Mouse (Mus musculus): ENCODE data around the gene Tmprss11d. TPM values are rescaled to one million over a fixed set of nuclear protein-coding genes. Genes with fewer than 3 reads are reported as not detected.
A peak's percentile ranks its signal among the peaks of the same experiment; 100 is the strongest.
"Not testable (repeated sequence)": the region's sequence is repeated elsewhere in the genome, so short reads cannot be mapped to it uniquely, and the experiment has no call there.

The Tmprss11d gene
- total and polyA plus RNA-seq, 3 experiments: not detected

DNA sequence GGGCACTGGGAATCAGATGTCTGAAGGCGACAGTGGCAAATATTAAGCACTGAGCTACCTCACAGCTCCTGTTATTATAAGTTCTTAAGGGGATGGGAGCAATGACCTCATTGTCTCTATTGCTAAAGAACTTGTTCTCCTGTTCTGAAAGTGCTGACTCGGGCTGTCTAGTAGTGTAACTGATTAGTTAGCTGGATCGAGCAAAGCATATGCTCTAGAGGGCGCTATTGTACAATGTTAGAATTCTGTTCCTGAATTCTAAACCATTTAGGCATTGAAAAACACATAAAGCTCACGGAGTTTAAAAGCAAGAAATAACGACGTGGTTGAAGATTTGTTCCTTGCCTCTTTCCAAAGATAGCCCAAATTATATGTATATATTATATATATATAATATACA is 20.3 kb downstream of the Tmprss11d start:
- TF ChIP-seq CTCF (conservative IDR thresholded peaks at IDR 0.05 in 1 of 2, IDR thresholded peaks at IDR 0.05 in 1 of 2; ENCODE audit: low read depth in 2 of 2, low read length in 2 of 2) (peak; percentile 61 to 89), RAD21 (IDR thresholded peaks at IDR 0.05; ENCODE audit: low read depth, low read length) (peak; percentile 89), SMC3 (IDR thresholded peaks at IDR 0.05; ENCODE audit: low read depth, low read length) (peak; percentile 58), MAFK (IDR thresholded peaks at IDR 0.05; ENCODE audit: insufficient replicate concordance, low read length) (peak; percentile 93), RCOR1 (conservative IDR thresholded peaks at IDR 0.05; ENCODE audit: low read depth, low read length) (no peak)
- Histone ChIP-seq H3K79me2 (replicated peaks; ENCODE audit: control insufficient read depth, extremely low read depth, insufficient read depth, poor library complexity, severe bottlenecking) (no peaks in the 10 kb centered on the region), H3K27ac (ENCODE audit: insufficient read depth, low read depth) (no peak overlapping the region), H3K36me3 (replicated peaks in 1 of 2; ENCODE audit: control insufficient read depth in 1 of 2, insufficient read depth in 1 of 2, low read length in 1 of 2) (no peaks in the 10 kb centered on the region), H3K4me3 (replicated peaks in 1 of 3; ENCODE audit: low read depth in 2 of 3, low read length in 2 of 3, poor library complexity in 1 of 3) (no peak overlapping the region), H3K9me3 (replicated peaks; ENCODE audit: low read length) (no peaks in the 10 kb centered on the region), H3K27me3 (replicated peaks) (no peaks in the 10 kb centered on the region), H3K4me2 (ENCODE audit: insufficient read depth, low read depth, poor library complexity, severe bottlenecking) (no peak overlapping the region), H3K9ac (ENCODE audit: insufficient read depth, low read depth) (no peak overlapping the region), H3K4me1 (ENCODE audit: control insufficient read depth in 1 of 2, insufficient read depth in 2 of 2) (no peaks in the 10 kb centered on the region)
- dilution Hi-C loops (cut with MboI; ENCODE audit: extremely low pct_ligation_motif_present, extremely low pct_unique_long_range_greater_than_20kb, low sequenced_read_pairs) (no loop called here), in situ Hi-C loops (cut with MboI; ENCODE audit: low pct_ligation_motif_present, low pct_unique_long_range_greater_than_20kb, low sequenced_read_pairs) (no loop called here)
- peak; percentile 75 for DNase-seq (ENCODE audit: extremely low read depth)

DNA sequence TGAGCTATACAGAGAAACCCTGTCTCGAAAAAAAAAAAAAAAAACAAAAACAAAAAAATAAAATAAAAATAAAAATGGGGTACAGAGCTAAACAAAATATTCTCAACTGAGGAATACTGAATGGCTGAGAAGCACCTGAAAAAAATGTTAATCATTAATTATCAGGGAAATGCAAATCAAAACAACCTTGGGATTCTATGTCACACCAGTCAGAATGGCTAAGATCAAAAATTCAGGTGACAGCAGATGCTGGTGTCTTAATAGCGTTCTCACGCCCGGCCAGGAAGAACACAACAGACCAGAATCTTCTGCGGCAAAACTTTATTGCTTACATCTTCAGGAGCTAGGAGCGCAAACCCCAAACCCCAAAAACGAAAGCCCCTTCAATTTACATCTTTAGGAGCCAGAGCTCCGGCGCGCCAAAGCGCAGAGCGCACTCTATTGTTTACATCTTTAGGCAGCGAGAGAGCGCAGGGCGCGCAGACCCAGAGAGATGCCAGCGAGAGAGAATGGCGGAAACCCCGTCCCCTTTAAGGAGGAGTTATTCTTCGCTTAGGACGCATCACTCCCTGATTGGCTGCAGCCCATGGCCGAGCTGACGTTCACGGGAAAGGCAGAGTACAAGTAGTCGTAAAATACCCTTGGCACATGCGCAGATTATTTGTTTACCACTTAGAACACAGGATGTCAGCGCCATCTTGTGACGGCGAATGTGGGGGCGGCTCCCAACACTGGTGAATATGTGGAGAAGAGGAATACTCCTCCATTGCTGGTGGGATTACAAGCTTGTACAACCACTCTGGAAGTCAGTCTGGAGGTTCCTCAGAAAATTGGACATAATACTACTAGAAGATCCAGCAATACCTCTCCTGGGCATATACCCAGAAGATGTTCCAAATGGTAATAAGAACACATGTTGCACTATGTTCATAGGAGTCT is 54.9 kb downstream of the Tmprss11d start:
- DNase-seq (ENCODE audit: extremely low read depth); H3K9ac ChIP-seq (ENCODE audit: insufficient read depth, low read depth); H3K4me1 ChIP-seq (ENCODE audit: control insufficient read depth in 1 of 2, insufficient read depth in 2 of 2); H3K4me2 ChIP-seq (ENCODE audit: insufficient read depth, low read depth, poor library complexity, severe bottlenecking); H3K36me3 ChIP-seq (replicated peaks in 1 of 2; ENCODE audit: control insufficient read depth in 1 of 2, insufficient read depth in 1 of 2, low read length in 1 of 2); H3K4me3 ChIP-seq (replicated peaks in 1 of 3; ENCODE audit: low read depth in 2 of 3, low read length in 2 of 3, poor library complexity in 1 of 3); H3K27ac ChIP-seq (ENCODE audit: insufficient read depth, low read depth); H3K9me3 ChIP-seq (replicated peaks; ENCODE audit: low read length); H3K27me3 ChIP-seq (replicated peaks); dilution Hi-C loops (cut with MboI; ENCODE audit: extremely low pct_ligation_motif_present, extremely low pct_unique_long_range_greater_than_20kb, low sequenced_read_pairs); H3K79me2 ChIP-seq (replicated peaks; ENCODE audit: control insufficient read depth, extremely low read depth, insufficient read depth, poor library complexity, severe bottlenecking); in situ Hi-C loops (cut with MboI; ENCODE audit: low pct_ligation_motif_present, low pct_unique_long_range_greater_than_20kb, low sequenced_read_pairs): not testable (repeated sequence)

DNA sequence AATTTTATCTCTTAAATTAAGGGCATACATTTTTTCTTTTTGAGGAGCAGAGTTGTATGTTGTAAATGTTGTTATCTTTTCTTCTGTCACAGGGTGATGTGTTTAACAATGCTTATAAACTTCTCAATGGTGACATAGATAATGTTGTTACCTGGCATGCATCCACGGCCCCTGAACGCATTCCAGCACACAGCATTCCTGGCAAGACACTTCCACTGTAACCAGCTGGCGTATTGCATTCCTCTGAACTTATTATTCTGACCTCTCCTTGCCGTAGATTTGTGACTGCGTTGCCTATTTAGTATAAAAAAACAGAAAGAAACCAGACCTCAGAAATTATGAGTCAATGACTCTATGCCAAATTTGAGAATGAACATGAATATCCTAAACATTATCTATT is 67.1 kb downstream of the Tmprss11d start:
- no peaks in the 10 kb centered on the region for H3K36me3 ChIP-seq (replicated peaks in 1 of 2; ENCODE audit: control insufficient read depth in 1 of 2, insufficient read depth in 1 of 2, low read length in 1 of 2)
- no peaks in the 10 kb centered on the region for H3K79me2 ChIP-seq (replicated peaks; ENCODE audit: control insufficient read depth, extremely low read depth, insufficient read depth, poor library complexity, severe bottlenecking)
- no peaks in the 10 kb centered on the region for H3K9me3 ChIP-seq (replicated peaks; ENCODE audit: low read length)
- dilution Hi-C loops (cut with MboI; ENCODE audit: extremely low pct_ligation_motif_present, extremely low pct_unique_long_range_greater_than_20kb, low sequenced_read_pairs): no loop called here
- no peaks in the 10 kb centered on the region for H3K27me3 ChIP-seq (replicated peaks)
- TF ChIP-seq POLR2AphosphoS2 (IDR thresholded peaks at IDR 0.05; ENCODE audit: low read depth, low read length) (no peak), RCOR1 (conservative IDR thresholded peaks at IDR 0.05; ENCODE audit: low read depth, low read length) (no peak), UBTF (IDR thresholded peaks at IDR 0.05; ENCODE audit: low read depth, low read length) (no peak), TCF12 (IDR thresholded peaks at IDR 0.05; ENCODE audit: low read depth, low read length) (no peak), SMC3 (IDR thresholded peaks at IDR 0.05; ENCODE audit: low read depth, low read length) (no peak), MAZ (IDR thresholded peaks at IDR 0.05; ENCODE audit: low read depth, low read length) (no peak), CTCF (conservative IDR thresholded peaks at IDR 0.05 in 1 of 2, IDR thresholded peaks at IDR 0.05 in 1 of 2; ENCODE audit: low read depth in 2 of 2, low read length in 2 of 2) (no peak), TBP (conservative IDR thresholded peaks at IDR 0.05; ENCODE audit: low read depth, low read length) (no peak), MYC (IDR thresholded peaks at IDR 0.05; ENCODE audit: low read depth, low read length) (no peak), SIN3A (IDR thresholded peaks at IDR 0.05; ENCODE audit: low read length) (no peak), HCFC1 (IDR thresholded peaks at IDR 0.05; ENCODE audit: low read depth, low read length) (no peak), ELF1 (IDR thresholded peaks at IDR 0.05; ENCODE audit: low read depth, low read length) (no peak), MAFK (IDR thresholded peaks at IDR 0.05; ENCODE audit: insufficient replicate concordance, low read length) (no peak)
- in situ Hi-C loops (cut with MboI; ENCODE audit: low pct_ligation_motif_present, low pct_unique_long_range_greater_than_20kb, low sequenced_read_pairs): no loop called here
- no peak overlapping the region for H3K9ac ChIP-seq (ENCODE audit: insufficient read depth, low read depth)
- no peaks in the 10 kb centered on the region for H3K4me1 ChIP-seq (ENCODE audit: control insufficient read depth in 1 of 2, insufficient read depth in 2 of 2)
- H3K27ac ChIP-seq (ENCODE audit: insufficient read depth, low read depth): no peak overlapping the region
- H3K4me3 ChIP-seq (replicated peaks in 1 of 3; ENCODE audit: low read depth in 2 of 3, low read length in 2 of 3, poor library complexity in 1 of 3): no peak overlapping the region
- no peak for DNase-seq (ENCODE audit: extremely low read depth)
- H3K4me2 ChIP-seq (ENCODE audit: insufficient read depth, low read depth, poor library complexity, severe bottlenecking): no peak overlapping the region
